Mouse (Mus musculus) forebrain, embryonic 11.5 days (tissue): Measurements from ENCODE around the gene Aldh6a1. TPM values are rescaled to one million over a fixed set of nuclear protein-coding genes. Genes with fewer than 3 reads are reported as not detected.

Experiments used
- ATAC-seq: fragments of 200-750 bp; cut with Nextera tagmentation; replicated peaks from 2 replicates; pipeline ENCODE4 v1.8.0; 2017; ENCODE audit warnings: moderate TSS enrichment; ENCODE audit not compliant: low FRiP score
- DNase-seq: peaks from one replicate; pipeline ENCODE4 v3.0.0-alpha.2; 2017; ENCODE audit warnings: low spot score
- H3K27ac ChIP-seq: fragments of 300-500 bp; sonication (generic); 2 replicates; pipeline ENCODE4 v1.5.1; 2014; ENCODE audit warnings: low read depth, low read length
- H3K27me3 ChIP-seq: fragments of 300-500 bp; sonication (generic); 2 replicates; pipeline ENCODE4 v1.6.1; 2014; ENCODE audit warnings: mild to moderate bottlenecking, low read length, mixed read lengths; ENCODE audit not compliant: control insufficient read depth, insufficient read depth
- H3K36me3 ChIP-seq: fragments of 300-500 bp; sonication (generic); 2 replicates; pipeline ENCODE4 v1.6.1; 2014; ENCODE audit warnings: mild to moderate bottlenecking, low read length, moderate library complexity, mixed read lengths; ENCODE audit not compliant: control insufficient read depth, insufficient read depth
- H3K4me1 ChIP-seq: fragments of 300-500 bp; sonication (generic); replicated peaks from 2 replicates; pipeline ENCODE4 v1.6.1; 2014; ENCODE audit warnings: low read length, mixed read lengths; ENCODE audit not compliant: control insufficient read depth, insufficient read depth
- H3K4me2 ChIP-seq: fragments of 300-500 bp; sonication (generic); 2 replicates; pipeline ENCODE4 v1.6.1; 2014; ENCODE audit warnings: low read depth, mild to moderate bottlenecking, low read length, moderate library complexity, mixed read lengths; ENCODE audit not compliant: severe bottlenecking
- H3K4me3 ChIP-seq: fragments of 300-500 bp; sonication (generic); 2 replicates; pipeline ENCODE4 v1.5.1; 2014; ENCODE audit warnings: low read depth, low read length
- H3K9ac ChIP-seq: fragments of 300-500 bp; sonication (generic); 2 replicates; pipeline ENCODE4 v1.6.1; 2014; ENCODE audit warnings: low read length
- H3K9me3 ChIP-seq: fragments of 300-500 bp; sonication (generic); 2 replicates; pipeline ENCODE4 v1.6.1; 2016; ENCODE audit warnings: low read length, mixed read lengths; ENCODE audit not compliant: control insufficient read depth
- WGBS: fragments of 180-500 bp; shearing (Covaris S2); extraction: QIAGEN DNeasy Blood & Tissue Kit; methylation state at CpG from one replicate; pipeline ENCODE4 v1.1.7; 2014; 5-methylcytosine and 5-hydroxymethylcytosine counted together
- polyA plus RNA-seq: library from polyadenylated mRNA; unstranded; fragments of >200 nt; fragmentation: Nextera tagmentation; extraction: Ambion mirVana; gene quantifications from 2 replicates; pipeline ENCODE4 v1.2.1, GENCODE M21; 2014

The Aldh6a1 gene
- polyA plus RNA-seq, 1 experiment from 2014 or later = 21.0 TPM

- DNase-seq = no peak
- Histone ChIP-seq H3K9me3 (no peaks in the 10 kb centered on the region), H3K36me3 (no peaks in the 10 kb centered on the region), H3K27ac (no peak overlapping the region), H3K27me3 (no peaks in the 10 kb centered on the region), H3K9ac (no peak overlapping the region), H3K4me1 (no peaks in the 10 kb centered on the region), H3K4me2 (no peak overlapping the region), H3K4me3 (no peak overlapping the region)
- ATAC-seq = no peak
- 91% methylated on average over 5 of the region's 5 CpGs for WGBS
Measured at GRCm38 (mm10) chr12:84393847-84394246, 57.0 kb downstream of the Aldh6a1 start.

DNA sequence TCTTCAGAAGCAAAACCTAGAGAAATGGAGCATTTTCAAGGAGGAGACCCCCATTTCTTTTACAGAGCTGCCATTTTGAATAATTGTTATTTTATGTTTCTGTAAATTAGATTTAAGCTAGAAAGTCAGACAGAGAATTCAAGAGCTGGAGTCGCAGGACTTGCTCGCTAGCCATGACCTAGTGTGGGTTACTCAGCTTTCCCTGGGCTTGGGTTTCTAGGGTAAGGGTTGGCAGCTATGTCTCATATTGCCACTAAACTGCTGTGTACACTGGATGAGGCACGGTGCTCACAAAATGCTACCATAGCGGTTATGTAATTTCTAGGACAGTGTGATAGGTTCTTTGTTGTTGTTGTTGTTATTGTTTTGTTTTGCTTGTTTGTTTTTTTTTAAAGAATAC, 58.1 kb downstream of the Aldh6a1 start:
- ATAC-seq = no peak
- no peak for DNase-seq
- no peaks in the 10 kb centered on the region for H3K4me1 ChIP-seq
- no peaks in the 10 kb centered on the region for H3K27me3 ChIP-seq
- H3K4me3 ChIP-seq = no peak overlapping the region
- no peak overlapping the region for H3K9ac ChIP-seq
- WGBS = 96% methylated on average over 4 of the region's 4 CpGs
- H3K27ac ChIP-seq = no peak overlapping the region
- H3K4me2 ChIP-seq = no peak overlapping the region
- H3K9me3 ChIP-seq = no peaks in the 10 kb centered on the region
- H3K36me3 ChIP-seq = no peaks in the 10 kb centered on the region

- H3K4me3 ChIP-seq = no peak overlapping the region
- H3K9me3 ChIP-seq = no peaks in the 10 kb centered on the region
- no peak overlapping the region for H3K9ac ChIP-seq
- ATAC-seq (no peak), DNase-seq (no peak)
- WGBS = 87% methylated on average over 6 of the region's 6 CpGs
- H3K4me1 ChIP-seq = no peaks in the 10 kb centered on the region
- H3K4me2 ChIP-seq = no peak overlapping the region
- no peaks in the 10 kb centered on the region for H3K27me3 ChIP-seq
- no peak overlapping the region for H3K27ac ChIP-seq
- no peaks in the 10 kb centered on the region for H3K36me3 ChIP-seq
Measured at GRCm38 (mm10) chr12:84390336-84390735, 60.5 kb downstream of the Aldh6a1 start.

- 77% methylated on average over 14 of the region's 14 CpGs for WGBS
- H3K4me2 ChIP-seq = no peak overlapping the region
- no peaks in the 10 kb centered on the region for H3K9me3 ChIP-seq
- H3K27ac ChIP-seq = no peak overlapping the region
- H3K9ac ChIP-seq = no peak overlapping the region
- DNase-seq (no peak), ATAC-seq (no peak)
- no peak overlapping the region for H3K4me3 ChIP-seq
- no peaks in the 10 kb centered on the region for H3K36me3 ChIP-seq
- no peaks in the 10 kb centered on the region for H3K27me3 ChIP-seq
- no peaks in the 10 kb centered on the region for H3K4me1 ChIP-seq
Measured at GRCm38 (mm10) chr12:84388774-84389400, 61.9 kb downstream of the Aldh6a1 start.

DNA sequence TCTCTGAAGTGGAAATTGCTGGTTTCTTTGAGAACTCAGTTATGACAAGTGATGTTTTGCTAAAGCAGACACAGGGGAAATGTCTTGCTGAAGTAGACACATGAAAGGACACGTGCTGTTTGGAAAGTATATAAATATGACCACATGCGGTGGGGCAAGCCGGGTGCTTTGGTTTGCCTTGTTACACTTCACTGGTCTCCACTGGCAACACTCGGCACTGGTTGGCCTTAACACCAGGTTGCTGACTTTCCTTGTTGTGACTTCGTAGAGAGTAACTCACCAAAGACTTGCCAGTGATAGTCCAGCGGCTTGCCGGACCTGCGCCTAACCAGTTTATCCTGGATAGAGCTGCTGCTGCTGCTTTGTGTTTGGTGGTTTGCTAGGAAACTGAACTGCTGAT, 62.7 kb downstream of the Aldh6a1 start:
- Histone ChIP-seq H3K4me2 (no peak overlapping the region), H3K36me3 (no peaks in the 10 kb centered on the region), H3K27ac (no peak overlapping the region), H3K4me3 (no peak overlapping the region), H3K9me3 (no peaks in the 10 kb centered on the region), H3K9ac (no peak overlapping the region), H3K4me1 (no peaks in the 10 kb centered on the region), H3K27me3 (no peaks in the 10 kb centered on the region)
- 87% methylated on average over 8 of the region's 8 CpGs for WGBS
- ATAC-seq = no peak
- peak; percentile 21 for DNase-seq

- H3K4me2 ChIP-seq = no peak overlapping the region
- WGBS = 95% methylated on average over 4 of the region's 4 CpGs
- H3K4me3 ChIP-seq = no peak overlapping the region
- DNase-seq (no peak), ATAC-seq (no peak)
- no peak overlapping the region for H3K27ac ChIP-seq
- no peaks in the 10 kb centered on the region for H3K36me3 ChIP-seq
- no peak overlapping the region for H3K9ac ChIP-seq
- H3K4me1 ChIP-seq = no peaks in the 10 kb centered on the region
- no peaks in the 10 kb centered on the region for H3K27me3 ChIP-seq
- no peaks in the 10 kb centered on the region for H3K9me3 ChIP-seq
Measured at GRCm38 (mm10) chr12:84385408-84385807, 65.4 kb downstream of the Aldh6a1 start.

DNA sequence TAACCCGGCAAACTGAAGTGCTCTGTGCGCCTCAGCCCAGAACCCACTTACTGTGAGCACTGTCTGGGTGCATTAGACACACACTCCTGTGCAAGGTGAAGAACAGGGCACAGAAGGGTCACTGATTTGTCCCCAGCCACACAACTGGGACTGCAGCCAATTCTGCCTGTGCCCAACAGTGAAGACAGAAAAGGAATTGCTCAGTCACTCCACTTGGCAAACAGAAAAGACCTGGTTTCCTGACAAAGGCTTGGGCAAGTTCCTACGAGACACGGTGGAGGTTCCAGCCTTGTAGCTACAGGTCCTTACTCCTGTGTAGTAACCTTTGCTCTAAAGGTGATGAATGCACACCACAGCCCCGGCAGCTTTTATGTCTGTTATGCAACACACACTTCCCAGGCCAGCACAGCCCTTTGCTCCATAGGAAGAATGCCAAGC, 66.1 kb downstream of the Aldh6a1 start:
- ATAC-seq (no peak), DNase-seq (peak; percentile 38)
- Histone ChIP-seq H3K4me2 (no peak overlapping the region), H3K27me3 (no peaks in the 10 kb centered on the region), H3K27ac (no peak overlapping the region), H3K9ac (no peak overlapping the region), H3K4me3 (no peak overlapping the region), H3K9me3 (no peaks in the 10 kb centered on the region), H3K4me1 (no peaks in the 10 kb centered on the region), H3K36me3 (no peaks in the 10 kb centered on the region)
- 93% methylated on average over 5 of the region's 5 CpGs for WGBS

DNA sequence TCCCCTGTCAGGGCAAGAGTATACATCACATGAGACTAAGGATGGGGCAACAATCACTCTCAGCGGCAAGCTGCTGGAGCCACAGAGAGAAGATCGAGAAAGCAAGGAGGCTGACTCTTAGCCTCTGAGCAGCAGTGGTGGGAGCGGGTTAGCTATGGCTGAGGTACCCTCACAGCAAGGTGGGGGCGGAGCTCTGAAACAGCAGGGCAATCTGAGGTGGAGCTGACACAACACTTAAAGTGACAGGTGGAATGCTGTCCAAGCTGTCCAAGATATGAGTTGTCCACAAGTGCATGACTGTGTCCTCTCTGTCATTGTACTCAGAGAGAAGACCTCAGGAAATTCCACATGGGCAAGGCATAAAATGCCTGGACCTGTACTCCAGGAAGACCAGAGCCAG, 68.4 kb downstream of the Aldh6a1 start:
- H3K36me3 ChIP-seq = no peaks in the 10 kb centered on the region
- H3K27me3 ChIP-seq = no peaks in the 10 kb centered on the region
- no peak overlapping the region for H3K4me2 ChIP-seq
- H3K9me3 ChIP-seq = no peaks in the 10 kb centered on the region
- 82% methylated on average over 4 of the region's 4 CpGs for WGBS
- H3K27ac ChIP-seq = no peak overlapping the region
- no peak overlapping the region for H3K9ac ChIP-seq
- no peak for DNase-seq
- no peaks in the 10 kb centered on the region for H3K4me1 ChIP-seq
- ATAC-seq = no peak
- no peak overlapping the region for H3K4me3 ChIP-seq
